Mouse (Mus musculus): ENCODE results near the gene Bckdha.

DNA sequence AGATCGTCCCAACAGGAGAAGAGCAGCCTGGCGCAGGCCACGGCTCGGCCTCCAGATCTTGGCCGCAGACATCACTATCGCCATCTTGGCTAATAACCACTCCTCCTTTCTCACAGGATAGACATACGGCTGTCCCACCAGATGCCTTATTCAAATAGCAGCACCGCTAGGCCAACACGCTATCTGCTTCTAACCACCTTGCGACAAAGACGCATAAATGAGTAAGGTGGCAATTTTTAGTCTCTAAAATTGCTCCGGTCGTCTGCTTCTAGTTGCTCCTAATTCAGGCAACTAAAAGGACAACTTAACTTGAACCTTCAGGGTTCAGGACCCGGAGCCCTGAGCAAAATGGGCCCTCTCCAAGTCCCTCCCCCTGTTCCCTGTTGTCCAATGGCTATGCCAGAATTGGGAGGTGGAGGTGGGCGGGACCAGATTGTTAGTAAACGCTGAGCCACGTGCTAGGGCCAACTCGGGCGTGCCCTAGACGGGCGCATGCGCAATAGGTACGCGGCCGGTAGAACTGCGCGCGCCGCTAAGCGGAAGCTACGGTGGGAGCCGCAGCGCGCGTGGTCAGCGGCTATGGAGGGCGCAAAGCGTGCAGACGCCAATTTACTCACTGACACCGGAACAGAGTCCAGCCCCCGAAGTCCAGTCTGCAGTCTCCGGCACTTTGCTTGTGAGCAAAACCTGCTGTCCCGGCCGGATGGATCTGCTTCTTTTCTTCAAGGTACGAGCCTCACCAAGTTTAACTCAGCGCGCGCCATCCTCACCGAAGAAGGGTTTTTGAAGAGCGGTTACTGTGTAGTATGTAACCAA lies at the start of gene Bckdha, which contains the start of gene Exosc5:
- TF ChIP-seq POU5F1 (IDR thresholded peaks at IDR 0.05; ENCODE audit: borderline replicate concordance, low read length) (no peak), CTCF (conservative IDR thresholded peaks at IDR 0.05; ENCODE audit: low read length) (no peak)

Measured in E14TG2a.4 (cell line).